7 mouse cellular contexts compared by ENCODE assay signal in the genomic region with DNA sequence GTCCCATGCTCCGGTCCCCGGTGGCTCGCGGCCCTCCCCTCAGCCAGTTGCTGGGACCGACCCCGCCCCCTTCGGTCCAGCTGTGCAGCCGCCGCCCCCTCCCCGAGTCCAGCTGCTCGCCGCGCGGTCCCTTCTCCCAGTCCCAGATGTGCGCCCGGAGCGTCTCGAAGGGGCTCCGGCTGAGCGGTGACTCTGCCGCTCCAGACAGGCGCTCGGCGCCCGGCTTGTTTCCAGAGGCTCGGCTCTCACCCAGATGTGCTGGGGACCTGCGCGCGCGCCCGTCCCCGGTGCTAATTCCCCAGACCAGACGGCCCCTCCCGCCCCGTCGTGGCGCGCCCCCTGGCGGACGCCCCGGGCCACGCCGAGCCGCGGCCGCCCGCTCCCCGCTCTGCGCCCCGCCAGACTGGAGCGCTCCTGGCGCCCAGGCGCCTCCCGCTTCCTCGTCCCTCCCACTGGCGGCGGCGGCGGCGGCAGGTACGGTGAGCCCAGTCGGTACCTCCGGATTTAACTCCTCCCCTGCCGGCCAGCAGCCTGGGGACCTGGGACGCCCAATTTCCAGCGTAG. TPM values are rescaled to one million over a fixed set of nuclear protein-coding genes. Genes with fewer than 3 reads are reported as not detected.
DNase-seq lines count a peak whose midpoint lies in the region; ATAC-seq lines count a peak whose summit lies in the region.

Nxph3 (minus strand) TSS at position 273 of the 564 bp plus-strand sequence.

- H3K4me3 ChIP-seq in intestine, embryonic 15.5 days (replicated peaks), result peak within 1 kb of the TSS; percentile 55
- peak within 1 kb of the TSS; percentile 64 for H3K4me3 ChIP-seq in limb, embryonic 13.5 days
- H3K4me3 ChIP-seq in midbrain, embryonic 14.5 days (replicated peaks; ENCODE audit: low read depth, low read length), result peak within 1 kb of the TSS; percentile 53

- peak within 1 kb of the TSS; percentile 26 for H3K9ac ChIP-seq in intestine, embryonic 15.5 days
- H3K9ac ChIP-seq in limb, embryonic 13.5 days, result peak within 1 kb of the TSS; percentile 71
- H3K9ac ChIP-seq in midbrain, embryonic 14.5 days (replicated peaks; ENCODE audit: low read length), result peak within 1 kb of the TSS; percentile 62

- no peaks in the 10 kb centered on the region for H3K9me3 ChIP-seq in intestine, embryonic 15.5 days
- no peaks in the 10 kb centered on the region for H3K9me3 ChIP-seq in limb, embryonic 13.5 days
- no peaks in the 10 kb centered on the region for H3K9me3 ChIP-seq in midbrain, embryonic 14.5 days (ENCODE audit: control insufficient read depth, low read length)

- no peak within 1 kb of the TSS for H3K27ac ChIP-seq in intestine, embryonic 15.5 days
- no peak within 1 kb of the TSS for H3K27ac ChIP-seq in limb, embryonic 13.5 days
- H3K27ac ChIP-seq in midbrain, embryonic 14.5 days (replicated peaks; ENCODE audit: low read depth, low read length), result no peak within 1 kb of the TSS; the same call in 1 of the 2 replicates

- intact Hi-C loops in gastrocnemius, postnatal 36 days (cut with DNase I), result loop anchor here (5.0 kb wide), 1 partner anchor 127 kb away; no protein-coding TSS in a partner anchor

- peak; percentile 92 for DNase-seq in adrenal gland, adult 2 months
- DNase-seq in cerebellum, postnatal 14 days, result peak; percentile 83 to 85
- peak; percentile 53 to 69 for DNase-seq in gastrocnemius, postnatal 36 days
- DNase-seq in midbrain, embryonic 14.5 days, result peak; percentile 73
- DNase-seq in splenic B cell, adult 2 months (ENCODE audit: low read depth, low spot score), result peak; percentile 62

- peak within 1 kb of the TSS; percentile 94 for H3K4me2 ChIP-seq in intestine, embryonic 15.5 days (replicated peaks)
- H3K4me2 ChIP-seq in limb, embryonic 13.5 days (replicated peaks), result peak within 1 kb of the TSS; percentile 100
- H3K4me2 ChIP-seq in midbrain, embryonic 14.5 days (ENCODE audit: low read length), result peak within 1 kb of the TSS; percentile 91

- H3K36me3 ChIP-seq in intestine, embryonic 15.5 days, result no peaks in the 10 kb centered on the region
- H3K36me3 ChIP-seq in limb, embryonic 13.5 days, result no peaks in the 10 kb centered on the region
- H3K36me3 ChIP-seq in midbrain, embryonic 14.5 days (ENCODE audit: control insufficient read depth, insufficient read depth, low read length), result no peaks in the 10 kb centered on the region
- H3K36me3 ChIP-seq in splenic B cell, adult 2 months (ENCODE audit: control insufficient read depth, insufficient read depth, low read length, poor library complexity, severe bottlenecking), result no peaks in the 10 kb centered on the region

- H3K27me3 ChIP-seq in intestine, embryonic 15.5 days (replicated peaks), result peaks cover 51% of the 10 kb centered on the region
- peaks cover 38% of the 10 kb centered on the region for H3K27me3 ChIP-seq in limb, embryonic 13.5 days
- peaks cover 26% of the 10 kb centered on the region for H3K27me3 ChIP-seq in midbrain, embryonic 14.5 days (ENCODE audit: control insufficient read depth, insufficient read depth, low read length)
- peaks cover 2% of the 10 kb centered on the region; the same call in 1 of the 2 replicates for H3K27me3 ChIP-seq in splenic B cell, adult 2 months (ENCODE audit: control insufficient read depth, insufficient read depth, low read length, poor library complexity, severe bottlenecking)

- under 1% methylated on average over 66 of the region's 66 CpGs for WGBS in intestine, embryonic 15.5 days
- under 1% methylated on average over 66 of the region's 66 CpGs for WGBS in limb, embryonic 13.5 days
- under 1% methylated on average over 66 of the region's 66 CpGs for WGBS in midbrain, embryonic 14.5 days

- H3K4me1 ChIP-seq in intestine, embryonic 15.5 days (replicated peaks), result peaks cover 18% of the 10 kb centered on the region
- H3K4me1 ChIP-seq in limb, embryonic 13.5 days, result peaks cover 52% of the 10 kb centered on the region
- peaks cover 28% of the 10 kb centered on the region; the same call in 1 of the 2 replicates for H3K4me1 ChIP-seq in midbrain, embryonic 14.5 days (ENCODE audit: control insufficient read depth, insufficient read depth, low read length)

- peak; percentile 76 for ATAC-seq in intestine, embryonic 15.5 days
- ATAC-seq in limb, embryonic 13.5 days (ENCODE audit: low FRiP score, low read depth), result peak; percentile 54
- peak; percentile 39; the same call in 1 of the 2 replicates for ATAC-seq in midbrain, embryonic 14.5 days (ENCODE audit: low FRiP score, low TSS enrichment)

RNA-seq across cellular contexts. Expression of gene Nxph3, which starts in this region (rescaled TPM):
- 1 to 10 TPM; 1.9 to 6.2 TPM for total RNA-seq in adrenal gland, adult 2 months (2021)
- 1.6 and 2.6 TPM in 2 replicates for polyA plus RNA-seq in adrenal gland, adult 2 months (2012; rRNA removed)
- total RNA-seq in gastrocnemius, postnatal 36 days (2021), result under 1 TPM; 0.15 to 0.20 TPM
- polyA plus RNA-seq in intestine, embryonic 15.5 days (2015; fragmentation: Nextera tagmentation; extraction: Ambion mirVana), result 0.46 and 0.58 TPM in 2 replicates
- 0.98 and 1.1 TPM in 2 replicates for polyA plus RNA-seq in limb, embryonic 13.5 days (2015; fragmentation: Nextera tagmentation; extraction: Ambion mirVana)
- polyA plus RNA-seq in midbrain, embryonic 14.5 days (2014; fragmentation: Nextera tagmentation; extraction: Ambion mirVana), result 1.9 and 4.6 TPM in 2 replicates

Comparison
In these comparisons a context has a peak if more than half of its experiments do, and no peak if none do; other contexts are left out.
1. Peak in DNase-seq in gastrocnemius, postnatal 36 days; RNA of the gene not detected or under 1 TPM.
2. Peak in ATAC-seq, H3K4me3 ChIP-seq, H3K9ac ChIP-seq and H3K4me2 ChIP-seq in intestine, embryonic 15.5 days; RNA of the gene not detected or under 1 TPM.